Mouse (Mus musculus): Measurements from ENCODE around the gene Med21.

Gene Med21

DNA sequence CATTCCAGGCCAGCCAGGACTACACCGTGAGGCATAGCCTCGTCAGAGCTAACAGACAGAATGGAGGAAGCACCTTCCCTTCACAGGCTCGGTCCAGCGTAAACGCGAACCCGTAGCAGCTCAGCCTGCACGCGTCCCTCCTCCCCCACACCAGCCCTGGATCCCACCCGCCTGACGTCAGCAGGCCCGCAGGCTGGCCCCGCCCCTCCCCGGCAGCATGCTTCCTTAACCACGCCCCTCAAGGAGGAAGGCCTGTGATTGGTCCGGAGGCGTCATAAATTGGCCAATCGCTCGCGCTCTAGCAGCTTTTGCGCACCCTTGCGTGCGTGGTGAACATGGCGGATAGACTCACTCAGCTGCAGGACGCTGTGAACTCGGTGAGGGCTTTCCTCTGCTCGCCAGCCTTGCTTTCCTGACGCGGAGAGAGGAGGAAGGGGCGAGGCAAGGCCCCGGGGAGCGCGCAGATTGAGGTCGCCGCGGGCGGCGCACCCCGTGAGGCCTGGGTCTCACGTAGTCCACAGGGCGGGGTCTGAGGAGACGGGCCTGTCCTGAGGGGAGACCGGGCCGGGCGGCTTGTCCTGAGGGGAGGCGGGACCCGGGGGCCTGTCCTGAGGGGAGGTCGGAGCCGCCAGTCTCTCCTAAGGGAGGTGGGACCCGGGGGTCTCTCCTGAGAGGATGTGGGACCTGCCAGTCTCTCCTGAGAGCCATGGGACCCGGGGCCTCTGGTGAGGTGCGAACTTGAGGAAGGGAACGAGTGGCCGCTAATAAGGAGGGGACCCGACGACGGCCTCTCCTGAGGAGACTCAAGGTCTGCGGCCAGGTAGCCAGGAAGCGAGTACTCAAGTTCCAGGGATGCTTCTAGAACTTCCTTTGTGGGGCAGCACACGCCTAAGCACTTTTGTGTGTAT is at the start of gene Med21, which contains the start of gene Tm7sf3:
Med21 (plus strand) TSS at position 272 of the 908 bp plus-strand sequence.
Tm7sf3 (minus strand) TSS at position 549 of the 908 bp plus-strand sequence.
- peak; percentile 97 for DNase-seq (ENCODE audit: low spot score)

DNA sequence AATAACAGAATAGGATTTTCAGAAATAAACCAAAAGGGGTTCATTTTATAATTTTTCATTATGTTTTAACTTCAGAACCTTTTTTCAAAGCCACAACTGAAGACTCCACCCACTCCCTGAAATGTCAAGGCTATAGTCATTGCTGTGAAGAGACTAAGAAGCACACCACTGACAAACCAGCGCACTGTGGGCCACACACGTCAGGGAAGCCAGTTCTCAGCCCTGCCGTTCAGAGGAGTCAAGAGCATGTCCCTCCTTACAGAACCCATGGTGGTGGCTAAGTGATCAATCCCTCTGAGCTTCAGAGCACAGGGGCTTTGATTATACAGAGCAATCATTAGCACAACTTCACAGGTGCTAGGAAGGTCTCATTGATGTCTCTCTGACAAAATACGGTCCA is 39.7 kb upstream of the Med21 start:
- DNase-seq (ENCODE audit: low spot score): no peak

DNA sequence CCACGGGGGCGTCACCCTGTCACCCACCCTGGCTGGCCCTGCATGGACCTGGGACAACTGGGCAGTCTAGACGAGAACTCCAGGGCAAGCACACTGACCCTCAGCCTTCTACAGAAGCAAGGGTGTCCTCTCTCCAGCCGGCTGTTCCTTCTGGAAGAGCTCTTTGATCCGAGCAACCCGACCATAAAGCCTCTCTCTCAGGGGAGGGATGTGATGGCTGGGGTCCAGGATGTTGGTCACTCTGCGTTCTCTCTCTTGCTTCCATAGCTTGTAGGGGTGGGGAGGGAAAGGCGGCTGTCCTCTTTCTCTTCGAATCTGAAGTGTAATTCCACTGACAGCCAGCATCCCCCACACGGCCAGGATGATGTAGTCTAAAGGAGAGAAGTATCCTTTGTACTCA is 38.7 kb upstream of the Med21 start:
- DNase-seq (ENCODE audit: low spot score): no peak

DNA sequence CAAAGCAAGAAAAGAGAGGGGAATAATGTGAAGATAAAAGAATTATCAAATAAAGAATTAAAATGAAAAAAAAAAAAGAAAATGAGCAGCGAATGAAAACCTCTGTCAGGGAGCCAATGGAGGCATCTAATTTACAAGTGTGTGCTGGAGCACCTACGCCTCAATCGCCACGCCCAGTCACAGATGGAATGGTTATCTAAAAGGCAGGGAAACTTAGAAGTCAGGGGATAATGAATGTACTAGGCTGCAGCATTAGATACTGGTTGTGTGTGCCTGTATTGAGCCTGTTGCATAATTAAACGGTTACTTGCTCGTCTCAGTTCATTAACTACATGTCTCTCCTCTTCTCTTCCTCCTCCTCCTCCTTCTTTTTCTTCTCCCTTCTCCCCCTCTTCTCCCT is 31.0 kb upstream of the Med21 start:
- DNase-seq (ENCODE audit: low spot score): no peak

DNA sequence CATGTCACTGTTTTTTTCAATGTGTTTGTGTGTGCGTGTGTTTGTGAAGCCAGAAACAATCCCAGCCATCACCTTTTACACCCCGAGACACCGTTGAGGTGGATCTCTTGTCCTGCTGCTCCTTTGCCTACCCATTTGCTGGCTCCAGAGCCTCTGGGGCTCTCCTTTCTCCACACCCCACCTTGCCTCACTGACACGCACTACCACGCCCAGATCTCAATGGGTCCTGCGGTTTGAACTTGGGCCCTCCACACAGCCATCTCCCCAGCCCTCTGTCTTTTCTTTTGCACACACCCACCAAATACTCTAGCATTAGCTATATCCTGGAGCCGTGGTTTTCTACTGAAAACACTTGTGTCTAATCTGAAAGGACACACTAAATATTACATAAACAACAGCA is 30.4 kb upstream of the Med21 start:
- DNase-seq (ENCODE audit: low spot score): no peak

DNA sequence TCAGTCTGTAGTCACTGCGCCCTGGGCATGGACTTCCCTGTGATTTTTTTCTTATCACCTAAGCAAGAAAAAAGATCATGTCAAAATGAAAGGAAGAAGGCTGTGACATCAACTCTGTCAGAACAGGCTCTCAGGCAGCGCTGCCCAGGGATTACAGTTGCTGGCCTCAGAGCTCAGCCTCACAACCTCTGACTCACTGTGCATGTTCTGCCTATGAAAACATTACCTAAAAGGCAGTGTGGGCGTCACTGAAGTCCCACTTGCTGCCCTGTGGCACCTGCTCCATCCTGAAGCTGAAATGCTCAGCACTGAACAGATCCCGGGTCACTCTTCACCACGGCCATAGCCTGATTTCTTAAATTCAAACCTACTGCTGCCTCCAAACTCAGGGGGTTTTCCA is 29.6 kb upstream of the Med21 start:
- no peak for DNase-seq (ENCODE audit: low spot score)

DNA sequence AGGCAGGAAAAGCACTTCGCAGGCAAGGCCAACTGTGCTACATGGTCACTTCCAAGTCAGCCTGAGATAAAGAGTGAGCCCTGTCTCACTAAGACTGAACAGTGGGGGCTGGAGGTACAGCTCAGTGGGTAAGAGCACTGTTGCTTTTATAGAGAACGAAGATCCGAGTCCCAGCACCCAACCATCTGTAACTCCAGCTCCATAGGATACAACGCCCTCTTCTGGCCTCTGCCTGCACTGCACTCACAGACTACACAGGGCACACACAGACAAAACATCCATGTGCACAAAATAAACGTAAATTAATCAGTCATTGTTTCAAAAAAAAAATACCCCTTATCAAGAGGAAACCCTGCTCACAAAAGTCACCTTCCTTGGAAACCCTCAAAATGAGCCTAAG is 28.4 kb upstream of the Med21 start:
- DNase-seq (ENCODE audit: low spot score): no peak

DNA sequence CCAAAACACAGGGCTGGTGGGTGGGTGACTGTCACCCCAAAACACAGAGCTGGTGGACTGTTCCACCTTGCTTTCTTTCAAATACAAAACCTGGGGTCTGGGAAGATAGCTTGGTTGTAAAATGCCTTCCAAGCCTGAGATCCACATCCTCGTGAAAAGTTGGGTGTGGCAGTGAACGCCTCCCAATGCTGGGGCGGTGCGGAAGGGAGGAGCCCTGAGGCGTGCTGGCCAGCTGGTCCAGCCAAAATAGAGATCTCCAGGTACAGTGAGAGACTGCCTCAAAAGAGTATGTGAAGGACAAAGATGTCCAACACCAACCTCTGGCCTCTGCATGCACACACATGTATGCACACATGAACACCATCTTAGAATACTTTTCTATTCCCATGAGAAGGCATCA is 27.8 kb upstream of the Med21 start:
- DNase-seq (ENCODE audit: low spot score): no peak

DNA sequence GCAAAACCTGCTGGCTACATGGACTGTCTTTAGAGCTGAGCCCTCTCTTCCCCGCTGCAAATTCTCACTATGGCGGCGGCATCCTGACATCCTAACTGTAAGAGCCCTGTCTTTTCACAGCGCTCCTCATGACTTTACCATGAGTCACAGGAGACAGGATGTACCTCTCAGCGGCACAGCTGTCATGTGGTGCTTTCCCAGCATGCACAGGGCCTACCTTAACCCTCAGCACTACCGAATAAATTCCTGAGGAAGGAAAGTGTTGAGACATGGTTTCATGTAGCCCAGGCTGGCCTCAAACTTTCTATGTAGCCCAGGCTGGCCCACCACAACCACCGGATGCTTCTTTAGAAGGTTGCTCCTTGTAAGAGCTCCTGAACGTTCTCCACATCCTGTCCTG is 26.5 kb upstream of the Med21 start:
- DNase-seq (ENCODE audit: low spot score): no peak

DNA sequence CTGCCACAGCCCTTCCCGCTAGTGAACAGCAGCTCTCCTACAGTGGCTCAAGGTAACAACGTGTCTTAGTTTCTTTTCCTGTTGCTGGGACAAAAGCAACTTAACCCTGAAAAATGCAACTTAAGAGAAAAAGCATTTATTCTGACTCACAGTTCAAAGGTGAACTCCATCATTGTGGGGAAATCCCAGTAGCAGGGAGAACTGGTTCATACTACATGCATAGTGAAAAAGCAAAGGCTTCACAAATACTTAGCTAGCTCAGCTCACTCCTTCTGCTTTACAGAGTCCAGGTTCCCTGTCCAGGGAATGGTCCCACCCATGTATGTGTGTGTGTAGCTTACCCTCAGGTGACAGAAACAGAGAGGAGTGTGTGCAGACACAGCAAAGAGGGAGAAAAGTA is 25.7 kb upstream of the Med21 start:
- DNase-seq (ENCODE audit: low spot score): no peak

DNA sequence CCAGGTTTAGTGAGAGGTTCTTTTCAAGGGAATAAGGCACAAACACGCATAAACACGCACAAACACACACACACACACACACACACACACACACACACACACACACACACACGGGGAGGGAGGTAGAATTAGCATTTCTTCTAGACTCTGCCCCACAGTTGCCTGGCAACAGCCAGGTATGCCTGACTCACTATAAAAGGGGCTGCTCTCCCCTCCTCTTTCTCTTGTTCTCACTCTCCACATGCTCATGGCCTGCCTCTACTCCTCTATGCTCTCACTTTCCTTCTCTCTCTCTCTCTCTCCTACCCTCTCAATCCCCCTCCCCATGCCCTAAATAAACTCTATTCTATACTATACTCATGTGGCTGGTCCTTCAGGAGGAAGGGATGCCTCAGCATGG is 14.2 kb upstream of the Med21 start:
- DNase-seq (ENCODE audit: low spot score): no peak

DNA sequence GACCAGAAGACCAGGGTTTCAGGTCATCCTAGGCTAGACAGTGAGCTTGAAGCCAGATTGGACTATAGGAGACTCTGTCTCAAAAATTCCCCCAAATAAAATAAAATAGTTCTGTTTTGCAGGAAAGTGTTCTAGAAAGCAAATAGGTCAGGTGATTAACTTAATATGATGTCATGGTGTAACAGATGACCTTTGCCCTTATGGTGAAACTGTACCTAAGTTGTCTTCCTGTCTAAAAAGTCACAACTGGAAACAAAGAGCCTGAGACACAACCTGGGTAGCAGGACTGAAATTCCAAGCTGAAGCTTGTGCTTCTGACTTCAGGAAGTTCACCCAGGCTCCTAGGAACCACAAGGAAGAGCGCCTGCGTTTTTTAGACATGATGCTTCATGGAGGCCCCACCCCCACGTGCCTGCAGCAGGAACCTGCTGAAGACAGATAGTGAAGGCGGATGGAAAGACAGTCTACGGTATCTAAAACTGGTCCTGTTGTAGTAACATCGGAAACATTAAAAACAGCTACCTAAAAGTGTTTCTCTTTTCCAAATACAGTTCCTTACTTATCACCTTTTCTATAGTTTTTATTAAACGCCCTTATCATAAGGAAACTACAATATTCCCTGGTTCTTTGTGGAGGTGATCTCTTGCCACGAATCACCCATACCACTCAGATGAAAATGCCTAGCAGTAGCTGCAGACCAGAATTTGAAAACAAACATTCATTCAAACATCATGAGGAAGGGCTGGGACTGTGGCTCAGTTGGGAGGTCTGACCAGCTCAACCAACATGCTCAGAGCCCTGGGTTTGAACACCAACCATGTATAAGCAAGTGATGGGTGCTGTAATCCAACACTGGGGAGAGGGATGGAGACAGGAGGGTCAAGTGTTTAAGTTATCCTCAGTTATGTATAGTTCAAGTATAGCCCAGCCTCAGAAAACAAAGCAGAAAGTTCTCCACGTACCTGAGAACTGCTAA is 12.3 kb upstream of the Med21 start:
- DNase-seq (ENCODE audit: low spot score): no peak

DNA sequence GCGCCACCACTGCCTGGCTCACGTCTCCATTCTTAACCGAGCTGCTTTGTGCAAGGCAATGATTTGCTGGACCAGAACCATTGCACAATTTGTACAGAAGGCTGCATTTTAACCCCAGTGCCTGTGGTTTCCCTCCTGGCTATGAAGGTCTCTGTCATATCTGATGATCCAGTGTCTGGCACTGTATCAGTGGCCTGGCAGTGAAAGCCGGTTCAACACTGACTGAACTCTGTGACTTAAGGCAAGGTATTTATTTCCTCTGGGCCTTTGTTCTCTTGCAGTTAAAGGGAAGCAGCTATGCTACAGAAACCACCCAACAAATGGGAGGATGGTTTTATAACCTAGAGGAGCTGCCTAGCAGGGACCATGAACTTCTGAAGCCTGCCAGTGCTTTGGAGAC is 11.4 kb upstream of the Med21 start:
- no peak for DNase-seq (ENCODE audit: low spot score)

DNA sequence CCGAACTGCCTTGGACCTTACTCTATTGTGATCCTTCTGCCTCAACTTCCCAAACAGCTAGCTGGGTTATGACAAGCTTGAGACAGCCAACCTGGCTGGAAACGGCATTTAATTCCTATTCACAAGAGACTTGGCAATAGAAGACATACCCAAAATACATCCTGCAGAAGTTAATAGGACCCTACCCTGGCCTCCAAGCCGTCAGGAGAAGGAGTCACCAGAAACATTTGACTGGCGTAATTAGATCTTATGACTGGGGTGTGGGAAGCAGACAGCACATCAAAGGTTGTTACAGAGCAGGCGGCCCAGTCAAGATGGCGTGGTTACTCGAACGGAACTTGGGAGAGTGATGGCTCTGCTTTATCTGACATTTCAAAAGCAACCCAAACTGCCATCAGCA is 10.5 kb upstream of the Med21 start:
- DNase-seq (ENCODE audit: low spot score): no peak

DNA sequence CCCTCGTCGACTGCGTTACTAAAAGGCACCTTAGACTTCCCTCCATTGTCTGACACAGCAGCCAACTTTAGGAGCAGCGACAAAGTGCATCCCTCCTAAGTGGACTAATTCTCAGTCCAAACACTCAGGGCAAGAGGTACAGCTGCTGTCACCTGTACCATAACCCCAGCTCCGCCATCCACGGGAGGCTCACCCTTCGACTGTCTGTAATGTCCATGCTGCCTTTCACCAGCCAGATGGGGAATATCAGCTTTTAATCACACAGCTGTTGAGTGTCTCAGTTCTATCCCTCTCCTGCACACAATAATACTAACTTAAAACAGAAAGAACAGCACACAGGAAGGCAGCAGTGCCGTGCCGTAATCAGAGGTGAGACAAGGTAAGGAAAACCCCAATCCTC is 9.9 kb upstream of the Med21 start:
- no peak for DNase-seq (ENCODE audit: low spot score)

DNA sequence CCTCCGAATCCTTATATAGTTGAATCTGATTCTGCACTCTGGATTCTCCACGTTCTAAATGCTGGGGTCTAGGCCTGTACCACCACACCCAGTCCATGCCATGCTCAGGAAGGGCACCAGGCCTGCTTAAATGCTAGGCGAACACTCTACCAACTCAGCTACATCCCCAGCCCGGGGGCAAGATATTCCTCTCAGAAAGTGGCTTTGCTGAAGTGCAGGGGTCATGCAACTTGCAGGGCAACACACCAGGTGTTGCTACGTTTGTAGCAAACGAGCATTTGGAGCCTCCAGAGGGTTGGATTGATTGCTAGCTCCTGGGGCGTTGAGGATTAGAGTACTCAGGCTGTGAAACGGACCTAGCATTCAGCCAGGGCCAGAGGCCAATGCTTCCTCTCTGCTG is 9.2 kb upstream of the Med21 start:
- no peak for DNase-seq (ENCODE audit: low spot score)

DNA sequence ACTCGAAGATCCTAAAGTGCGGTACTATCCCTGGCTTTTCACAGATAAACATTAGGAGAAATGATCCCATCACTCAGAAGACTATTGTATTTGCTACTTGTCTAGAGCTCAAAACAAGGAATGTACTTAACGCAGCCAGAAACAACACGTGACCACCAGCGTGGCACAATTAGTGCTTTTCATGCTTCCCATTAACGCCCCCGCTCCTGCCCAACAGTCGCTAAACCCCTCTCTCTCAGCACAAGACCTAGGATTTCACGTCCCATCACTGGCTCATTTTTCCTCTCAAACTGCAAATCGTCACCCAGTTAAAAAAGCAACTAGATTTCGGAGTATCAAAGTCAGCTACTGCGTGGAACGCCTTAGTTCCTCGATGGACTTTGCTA is 8.7 kb upstream of the Med21 start:
- no peak for DNase-seq (ENCODE audit: low spot score)

DNA sequence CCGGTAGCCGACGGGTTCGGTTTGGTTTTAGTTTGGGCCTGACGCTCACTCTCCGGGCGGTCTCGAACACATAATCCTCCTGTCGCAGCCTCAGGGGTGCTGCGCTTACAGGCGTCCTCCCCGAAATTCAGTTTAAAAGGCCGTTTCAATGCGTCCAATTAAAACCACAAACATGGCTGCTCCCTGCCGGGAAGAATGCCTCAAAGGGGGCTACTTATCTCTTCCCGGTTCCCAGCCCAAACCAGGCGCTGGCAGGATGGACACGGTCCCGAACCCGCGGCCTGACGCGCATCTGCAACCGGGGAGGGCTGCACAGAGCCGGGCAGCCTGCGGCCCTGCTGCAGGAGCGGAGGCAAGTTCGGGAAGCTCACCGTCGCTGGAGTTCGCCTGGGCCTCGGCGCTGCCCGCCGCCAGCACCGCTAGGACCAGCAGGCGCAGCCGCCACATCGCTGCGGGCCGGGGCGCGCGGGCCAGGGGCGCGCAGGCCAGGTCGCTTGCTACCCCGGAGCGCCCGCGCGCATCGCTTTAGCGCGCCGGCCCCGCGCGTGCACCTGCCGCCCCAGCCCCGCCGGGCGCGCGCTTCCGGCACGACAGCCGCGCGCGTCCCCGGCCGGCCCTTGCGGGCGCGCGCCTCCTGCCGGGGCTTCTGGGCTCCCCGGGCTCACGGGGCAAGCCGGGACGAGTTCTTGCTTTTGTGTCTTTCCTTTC is 8.2 kb upstream of the Med21 start:
- peak; percentile 59 for DNase-seq (ENCODE audit: low spot score)

DNA sequence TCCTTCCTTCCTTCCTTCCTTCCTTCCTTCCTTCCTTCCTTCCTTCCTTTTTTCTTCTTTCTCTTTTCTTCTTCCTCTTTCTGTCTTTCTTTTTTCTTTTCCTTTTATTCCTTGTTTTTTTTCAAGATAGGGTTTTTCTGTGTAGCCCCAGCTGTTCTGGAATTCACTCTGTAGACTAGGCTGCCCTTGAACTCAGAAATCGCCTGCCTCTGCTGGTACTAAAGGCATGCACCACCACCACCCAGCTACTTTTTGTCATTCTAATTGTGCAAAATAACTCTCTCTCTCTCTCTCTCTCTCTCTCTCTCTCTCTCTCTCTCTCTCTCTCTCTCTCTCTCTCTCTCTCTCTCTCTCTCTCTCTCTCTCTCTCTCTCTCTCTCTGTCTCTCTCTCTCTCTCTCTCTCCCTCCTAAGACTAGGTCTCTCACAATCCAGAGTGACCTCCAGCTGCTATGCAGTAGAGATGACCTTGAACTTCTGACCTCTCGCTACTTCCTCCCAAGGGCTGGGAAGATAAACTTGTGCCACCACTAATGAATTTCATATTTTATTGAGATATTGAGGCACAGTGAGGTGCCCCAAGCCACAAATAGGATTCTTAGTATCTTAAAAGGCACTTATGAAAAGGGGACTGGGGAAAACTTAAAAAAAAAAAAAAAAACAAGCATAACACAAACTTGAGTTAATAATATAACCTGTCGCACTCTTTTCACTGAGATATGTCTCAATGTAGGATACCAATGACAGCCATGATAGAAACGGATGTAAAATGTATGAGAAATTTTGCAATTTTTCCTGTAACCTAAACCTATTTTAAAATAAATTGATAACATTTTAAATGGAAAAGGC is 7.4 kb upstream of the Med21 start:
- no peak for DNase-seq (ENCODE audit: low spot score)

DNA sequence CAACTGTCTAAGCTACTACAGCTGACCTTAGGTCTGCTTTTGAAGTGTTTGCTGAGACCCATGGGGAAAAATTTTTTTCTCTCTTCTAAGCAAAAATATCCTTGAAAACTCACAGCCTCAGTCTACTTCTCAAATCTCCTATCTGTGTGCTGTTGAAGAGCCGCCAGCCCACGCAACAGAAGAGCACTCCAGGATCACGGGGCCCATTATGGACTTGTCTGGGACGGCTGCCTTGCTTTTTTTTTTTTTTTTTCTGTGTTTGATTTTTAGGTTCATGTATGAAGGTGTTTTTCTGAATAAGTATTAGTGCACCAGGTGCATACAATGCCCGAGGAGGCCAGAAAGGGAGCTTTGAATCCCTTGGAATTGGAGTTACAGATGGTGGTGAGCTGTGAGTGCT is 5.9 kb upstream of the Med21 start:
- no peak for DNase-seq (ENCODE audit: low spot score)
